Mouse (Mus musculus): ENCODE measurements at regions not wholly inside any gene's neighbourhood (a gene's known extent, or its start where the extent isn't known, plus 50 kb on each side); places are given as distances from the start of the nearest gene placed in this dataset.

- TF ChIP-seq EP300 (IDR thresholded peaks at IDR 0.05; ENCODE audit: low read depth) = no peak
- no peak for TF ChIP-seq CTCF (IDR thresholded peaks at IDR 0.05; ENCODE audit: low read depth)
These were observed 388.5 kb downstream of the Gm11232 start for GRCm38 (mm10) chr4:71369276-71369675.
